Mouse (Mus musculus) ES-E14 (cell line): Measurements from ENCODE around the gene Atp6ap1l. TPM values are rescaled to one million over a fixed set of nuclear protein-coding genes. Genes with fewer than 3 reads are reported as not detected.

Source experiments
- DNase-seq: peaks from one replicate; pipeline ENCODE4 v3.0.0-alpha.2; 2013; ENCODE audit warnings: low read depth, low spot score
- H3K27ac ChIP-seq: 2 replicates; pipeline ENCODE4 v1.5.1; 2012; ENCODE audit warnings: low read depth, mild to moderate bottlenecking, low read length, moderate library complexity, mixed read lengths; ENCODE audit not compliant: poor library complexity, insufficient read depth, severe bottlenecking
- H3K36me3 ChIP-seq: 2 replicates; pipeline ENCODE4 v1.6.1; 2012; ENCODE audit warnings: mild to moderate bottlenecking, low read length, moderate library complexity, mixed read lengths; ENCODE audit not compliant: control insufficient read depth, poor library complexity, insufficient read depth, severe bottlenecking
- H3K4me1 ChIP-seq, 2 experiments: fragments of 150-350 bp in 1 of 2; sonication (generic) in 1 of 2; 2 replicates each; pipeline ENCODE4 v1.6.1; 2012; ENCODE audit warnings: low read length in 2 of 2, mild to moderate bottlenecking in 1 of 2, mixed read lengths in 1 of 2; ENCODE audit not compliant: control insufficient read depth in 2 of 2, insufficient read depth in 2 of 2, poor library complexity in 1 of 2
- H3K4me3 ChIP-seq, 2 experiments: fragments of 150-350 bp in 1 of 2; sonication (generic) in 1 of 2; 2 replicates each; pipeline ENCODE4 v1.5.1; 2012; ENCODE audit warnings: low read length in 2 of 2, low read depth in 1 of 2, mild to moderate bottlenecking in 1 of 2, mixed read lengths in 1 of 2; ENCODE audit not compliant: insufficient read depth in 1 of 2, poor library complexity in 1 of 2, severe bottlenecking in 1 of 2
- H3K9ac ChIP-seq: 2 replicates; pipeline ENCODE4 v1.6.1; 2012; ENCODE audit warnings: low read depth, mild to moderate bottlenecking, low read length, mixed read lengths; ENCODE audit not compliant: poor library complexity, insufficient read depth, severe bottlenecking
- H3K9me3 ChIP-seq: fragments of 150-350 bp; sonication (generic); 2 replicates; pipeline ENCODE4 v1.6.1; 2012; ENCODE audit warnings: low read depth, mild to moderate bottlenecking, low read length; ENCODE audit not compliant: control insufficient read depth, insufficient read depth
- CHD2 ChIP-seq: IDR thresholded peaks from 2 replicates; pipeline ENCODE4 v1.6.1; 2014; ENCODE audit warnings: mild to moderate bottlenecking, low read depth, low read length, inconsistent platforms
- HCFC1 ChIP-seq: IDR thresholded peaks from 2 replicates; pipeline ENCODE4 v1.6.1; 2012; ENCODE audit warnings: low read length, inconsistent platforms, borderline replicate concordance; ENCODE audit not compliant: insufficient read depth
- MAFK ChIP-seq: IDR thresholded peaks from 2 replicates; pipeline ENCODE4 v1.6.1; 2014; ENCODE audit warnings: mild to moderate bottlenecking, low read depth, low read length, inconsistent platforms; ENCODE audit not compliant: insufficient read depth
- ZC3H11A ChIP-seq: IDR thresholded peaks from 2 replicates; pipeline ENCODE4 v1.6.1; 2012; ENCODE audit warnings: low read depth, mild to moderate bottlenecking, inconsistent platforms, low read length, borderline replicate concordance
- ZNF384 ChIP-seq: IDR thresholded peaks from 2 replicates; pipeline ENCODE4 v1.6.1; 2012; ENCODE audit warnings: low read depth, low read length, inconsistent platforms
- in situ Hi-C, 2 experiments: fragments of 600-800 bp; cut with MboI; formaldehyde crosslinking; loops; one replicate each; pipeline ENCODE4 v1.15.1; 2025; ENCODE audit warnings: low sequenced_read_pairs in 2 of 2, inconsistent platforms in 1 of 2; ENCODE audit not compliant: unreplicated experiment in 2 of 2
- total RNA-seq: library from RNA; depleted of rRNA; stranded (reverse); fragments of 300-350 nt; gene quantifications from 2 replicates; pipeline ENCODE4 v1.2.3, GENCODE M21; 2012

The Atp6ap1l gene
- total RNA-seq, 1 experiment, result 0.49 TPM

- Histone ChIP-seq H3K36me3 (no peaks in the 10 kb centered on the region), H3K4me1 (no peaks in the 10 kb centered on the region), H3K9ac (no peak overlapping the region), H3K27ac (no peak overlapping the region), H3K9me3 (no peaks in the 10 kb centered on the region), H3K4me3 (no peak overlapping the region)
- no peak for DNase-seq
- in situ Hi-C loops, result no loop called here
- TF ChIP-seq HCFC1 (no peak), ZNF384 (no peak), ZC3H11A (no peak), CHD2 (no peak), MAFK (no peak)
These were observed 44.2 kb downstream of the Atp6ap1l start for GRCm38 (mm10) chr13:90860888-90861431.

GRCm38 (mm10) chr13:90852727-90853630, 52.2 kb downstream of the Atp6ap1l start:
- TF ChIP-seq HCFC1 (no peak), ZC3H11A (no peak), MAFK (no peak), ZNF384 (no peak), CHD2 (no peak)
- in situ Hi-C loops, result no loop called here
- Histone ChIP-seq H3K9ac (no peak overlapping the region), H3K27ac (no peak overlapping the region), H3K4me1 (no peaks in the 10 kb centered on the region), H3K9me3 (no peaks in the 10 kb centered on the region), H3K36me3 (no peaks in the 10 kb centered on the region), H3K4me3 (no peak overlapping the region)
- no peak for DNase-seq

GRCm38 (mm10) chr13:90851795-90852194, 53.4 kb downstream of the Atp6ap1l start:
- Histone ChIP-seq H3K27ac (no peak overlapping the region), H3K4me1 (no peaks in the 10 kb centered on the region), H3K9me3 (no peaks in the 10 kb centered on the region), H3K9ac (no peak overlapping the region), H3K36me3 (no peaks in the 10 kb centered on the region), H3K4me3 (no peak overlapping the region)
- DNase-seq, result no peak
- in situ Hi-C loops, result no loop called here
- TF ChIP-seq ZNF384, result no peak
- TF ChIP-seq CHD2, result no peak
- no peak for TF ChIP-seq HCFC1
- no peak for TF ChIP-seq ZC3H11A
- TF ChIP-seq MAFK, result no peak

GRCm38 (mm10) chr13:90844191-90844590, 61.0 kb downstream of the Atp6ap1l start:
- H3K4me1 ChIP-seq, result no peaks in the 10 kb centered on the region
- in situ Hi-C loops, result no loop called here

More at GRCm38 (mm10) chr13:90844191-90844590, 61.0 kb downstream of the Atp6ap1l start:
- Histone ChIP-seq H3K4me3 (no peak overlapping the region), H3K27ac (no peak overlapping the region), H3K9ac (no peak overlapping the region), H3K9me3 (no peaks in the 10 kb centered on the region), H3K36me3 (no peaks in the 10 kb centered on the region)
- DNase-seq, result no peak
- TF ChIP-seq MAFK (no peak), HCFC1 (no peak), ZC3H11A (no peak), CHD2 (no peak), ZNF384 (no peak)
